Mouse (Mus musculus) adrenal gland, adult 2 months (tissue): ENCODE measurements around the gene Sufu. TPM values are rescaled to one million over a fixed set of nuclear protein-coding genes. Genes with fewer than 3 reads are reported as not detected.

ENCODE experiments used
- DNase-seq: peaks from one replicate; pipeline ENCODE4 v3.0.0; 2021
- polyA plus RNA-seq: library from polyadenylated mRNA; depleted of rRNA; stranded (reverse); fragments of >200 nt; gene quantifications from 2 replicates; pipeline ENCODE4 v1.2.3, GENCODE M21; 2012
- total RNA-seq, 2 experiments: library from RNA; stranded (reverse); gene quantifications; 2 replicates each; pipeline ENCODE4 v1.2.3; 2021

Gene Sufu
- total and polyA plus RNA-seq, 3 experiments: 17.4 to 24.6 (median 24.5) TPM

DNA sequence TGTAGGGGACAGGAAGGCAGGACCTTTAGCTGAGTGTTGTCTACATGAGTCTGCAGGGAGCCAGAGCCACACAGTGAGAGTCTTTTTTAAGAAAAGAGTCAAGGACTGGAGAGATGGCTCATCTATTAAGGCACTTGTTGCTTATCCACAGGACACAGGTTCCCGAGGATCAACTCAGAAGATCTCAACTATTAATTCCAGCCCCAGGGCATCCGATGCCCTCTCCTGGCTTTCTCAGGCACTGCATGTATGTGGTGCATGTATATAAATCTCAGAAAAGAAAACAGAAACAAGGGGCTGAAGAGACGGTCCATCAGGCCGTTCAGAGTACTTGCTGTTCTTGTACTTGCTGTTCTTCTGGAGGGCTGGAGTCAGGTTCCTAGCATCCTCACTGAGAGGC is 4.7 kb upstream of the Sufu start:
- no peak for DNase-seq

DNA sequence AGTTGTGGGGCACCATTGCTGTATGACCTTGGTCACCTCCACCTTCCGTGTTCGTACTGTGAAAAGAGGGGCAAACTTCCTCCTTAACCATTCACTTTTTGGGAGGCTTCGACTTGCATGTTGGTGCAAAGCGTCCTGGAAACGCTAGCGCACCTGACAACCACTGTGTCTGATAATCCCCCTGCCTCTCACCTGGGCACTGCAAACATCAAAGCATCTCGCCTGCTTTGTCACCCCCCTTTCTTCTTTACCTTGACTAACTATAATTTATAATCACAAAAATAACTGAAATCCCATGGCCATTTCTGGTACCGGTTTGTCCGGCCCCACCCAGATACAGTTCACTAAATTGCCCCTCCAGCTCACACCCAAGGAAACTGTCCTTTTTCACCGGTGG is 2.0 kb upstream of the Sufu start:
- no peak for DNase-seq

DNA sequence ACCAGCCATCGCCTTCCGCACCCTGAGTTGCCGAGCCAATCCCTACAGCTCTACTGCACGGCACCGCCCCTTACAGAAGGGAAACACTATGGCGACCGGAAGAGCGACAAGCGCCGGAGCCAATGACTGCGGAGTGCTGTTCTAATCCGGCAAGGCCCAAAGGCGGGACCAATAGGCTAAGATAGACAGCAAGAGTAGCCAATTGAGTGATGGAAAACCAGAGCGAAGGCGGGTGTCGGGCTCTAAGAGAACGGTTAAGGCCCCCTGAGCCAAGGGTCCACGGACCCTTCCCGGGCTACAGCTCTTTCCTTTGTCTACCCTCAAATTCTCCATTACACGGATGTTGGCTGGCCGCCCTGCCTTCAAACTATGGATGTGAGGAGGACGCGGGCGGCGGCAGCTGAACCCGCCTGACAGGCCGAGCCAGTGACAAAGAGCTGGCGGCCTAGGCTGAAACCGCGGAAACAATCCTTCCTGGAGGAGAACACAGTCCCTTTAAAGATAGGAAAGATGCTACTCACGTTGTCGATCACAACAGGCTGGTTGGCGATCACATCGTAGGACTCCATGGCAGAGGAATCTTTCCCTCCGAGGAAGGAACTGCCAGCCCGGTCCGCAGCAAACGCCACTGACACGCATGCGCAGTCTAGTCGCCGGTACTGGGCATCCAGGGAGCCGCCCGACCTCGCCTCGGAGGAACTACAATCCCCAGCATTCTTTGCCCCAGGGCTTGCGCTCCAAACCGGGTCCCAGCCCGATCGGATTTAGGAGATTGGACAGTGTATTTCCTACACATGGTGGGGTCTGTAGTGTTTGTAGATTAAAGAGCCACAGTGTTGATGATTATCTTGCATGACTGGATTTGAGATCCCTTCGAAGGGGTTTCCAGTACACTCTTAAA is 1.3 kb upstream of the Sufu start, which contains the start of gene Actr1a:
Gene Actr1a (minus strand): TSS at position 640 of the 901 bp plus-strand sequence.
- DNase-seq: peak; percentile 97

DNA sequence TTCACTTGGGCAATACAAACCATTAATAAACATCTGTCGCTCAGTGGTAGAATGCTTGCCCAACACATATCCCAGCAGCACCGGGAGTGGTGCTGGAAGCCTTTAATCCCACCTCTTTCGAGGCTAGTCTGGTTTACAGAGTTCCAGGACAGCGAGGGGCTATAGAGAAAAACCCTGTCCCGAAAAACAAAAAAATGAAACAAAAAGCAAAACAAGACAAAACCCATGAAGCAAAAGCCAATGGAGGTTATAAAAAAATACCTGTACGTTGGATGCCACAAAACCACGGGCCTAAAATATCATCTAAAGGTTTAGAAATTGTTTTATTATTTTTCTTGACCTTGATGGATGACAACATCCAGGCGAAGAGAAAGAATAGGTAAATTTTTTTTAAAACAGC is 587 bp upstream of the Sufu start:
- no peak for DNase-seq

DNA sequence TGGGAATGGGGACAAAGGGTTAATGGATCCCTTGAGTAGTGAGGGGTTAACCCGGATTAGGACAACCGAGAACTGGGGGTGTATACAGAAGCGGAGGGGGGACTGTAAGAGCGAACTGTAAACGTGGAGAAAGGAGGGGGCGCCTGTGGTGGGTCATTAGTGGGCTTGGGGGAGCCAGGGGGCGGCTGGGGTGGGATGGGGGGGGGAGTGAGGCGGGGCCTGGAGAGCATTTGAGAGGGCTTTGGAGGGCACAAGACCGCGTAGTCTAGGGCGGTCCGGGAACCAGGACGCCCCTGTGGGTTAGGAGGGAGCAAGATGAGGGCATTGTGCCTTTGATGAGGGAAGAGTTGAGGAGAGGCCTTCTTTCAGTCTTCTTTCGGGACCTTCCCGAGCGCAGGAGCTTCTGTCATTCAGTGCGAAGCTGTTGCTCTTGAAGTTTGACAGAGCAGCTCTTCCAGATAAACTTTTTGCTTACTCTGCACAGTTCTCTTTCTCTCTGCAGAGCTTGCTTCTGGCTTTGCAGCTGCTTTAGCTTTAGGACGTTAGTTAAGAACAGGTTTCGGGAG is 823 bp downstream of the Sufu start:
- DNase-seq: no peak

DNA sequence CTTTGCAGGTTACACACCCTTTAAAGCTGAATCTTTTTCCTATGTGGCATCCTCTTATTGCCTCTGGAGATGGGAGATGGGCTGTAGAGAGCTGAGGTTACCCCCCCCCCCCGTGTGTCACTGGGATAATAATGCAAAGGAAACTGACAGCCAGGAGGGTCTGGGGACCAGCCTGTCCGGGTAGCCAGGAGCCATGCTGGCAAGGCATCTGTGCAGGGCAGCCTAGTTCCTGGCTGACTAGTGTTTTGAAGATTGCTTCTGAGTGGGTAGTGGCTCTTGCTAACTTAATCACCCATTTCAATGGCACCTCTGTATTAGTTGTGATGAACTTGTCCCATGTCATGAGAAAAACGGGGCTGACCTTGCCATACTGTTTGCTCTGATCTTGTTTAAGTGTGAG is 1.7 kb downstream of the Sufu start:
- no peak for DNase-seq

DNA sequence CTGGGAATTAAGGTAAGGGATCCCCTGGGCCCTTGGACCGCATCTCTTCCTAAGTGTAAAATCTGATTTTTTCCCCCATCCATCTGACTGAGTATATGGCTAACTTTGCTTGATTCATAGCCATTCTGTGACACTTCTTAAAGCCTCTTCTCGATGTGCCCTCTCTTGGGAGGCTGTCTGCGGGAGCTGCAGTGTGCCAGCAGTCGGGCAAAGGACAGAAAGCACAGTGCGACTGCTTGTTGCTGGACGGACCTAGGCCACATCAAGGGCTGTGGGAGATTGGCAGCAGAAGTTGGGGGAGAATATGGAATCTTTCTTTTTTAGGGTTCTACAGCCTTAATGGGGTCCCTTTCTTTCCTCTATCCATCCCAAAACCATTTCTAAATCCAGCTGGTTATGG is 2.7 kb downstream of the Sufu start:
- DNase-seq: no peak

DNA sequence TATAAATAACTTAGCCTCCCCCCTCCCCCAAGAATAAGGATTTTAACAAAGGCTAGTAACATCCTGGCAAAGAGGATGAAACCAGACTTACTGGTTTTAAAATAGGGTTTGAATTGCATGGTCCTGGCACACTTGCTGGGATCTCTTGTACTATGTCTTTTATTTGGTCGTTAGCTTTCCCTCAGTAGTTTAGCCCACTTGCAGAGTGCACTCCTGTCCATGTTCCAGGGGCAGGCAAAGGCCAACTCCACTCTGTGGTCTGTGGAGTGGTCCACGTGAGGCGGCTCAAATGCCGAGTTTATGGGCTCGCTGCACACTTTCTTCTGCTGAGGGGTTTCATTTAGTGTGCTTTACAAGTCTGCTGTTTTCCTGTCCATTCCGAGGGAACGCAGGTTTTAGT is 3.2 kb downstream of the Sufu start:
- no peak for DNase-seq

DNA sequence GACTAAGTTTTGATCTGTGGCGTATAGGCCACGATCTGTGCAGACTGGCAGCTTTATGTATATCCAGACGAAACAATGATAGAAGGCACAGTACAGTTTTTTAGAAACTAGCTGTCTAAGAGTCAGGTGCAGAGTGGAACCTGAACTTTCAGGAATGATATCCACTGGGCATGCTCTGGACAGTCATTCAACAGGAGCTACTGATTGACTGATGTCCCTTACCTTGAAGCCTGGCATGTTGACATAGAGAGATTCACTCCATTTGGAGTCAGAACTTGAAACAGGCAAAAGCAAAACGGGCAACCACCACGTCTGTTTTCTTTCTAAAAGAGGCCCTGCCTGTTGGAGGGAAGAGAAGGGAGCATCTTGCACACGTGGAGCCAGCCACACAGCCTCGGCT is 3.9 kb downstream of the Sufu start:
- no peak for DNase-seq

DNA sequence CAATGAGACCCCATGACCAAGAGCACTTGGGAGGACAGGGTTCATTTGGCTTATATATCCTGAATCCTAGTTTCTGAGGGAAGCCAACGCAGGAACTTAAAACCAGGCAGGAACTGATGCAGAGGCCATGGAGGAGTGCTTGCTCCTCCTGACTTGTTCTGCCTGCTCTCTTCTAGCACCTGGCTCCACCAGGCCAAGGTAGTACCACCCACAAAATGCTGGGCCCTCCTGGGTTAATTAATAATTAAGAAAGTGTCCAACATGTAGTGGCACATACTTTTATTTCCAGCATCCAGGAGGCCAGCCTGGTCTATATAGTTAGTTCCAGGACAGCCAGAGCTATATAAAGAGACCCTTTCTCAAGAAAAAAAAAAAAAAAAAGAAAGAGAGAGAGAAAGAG is 7.3 kb downstream of the Sufu start:
- no peak for DNase-seq

DNA sequence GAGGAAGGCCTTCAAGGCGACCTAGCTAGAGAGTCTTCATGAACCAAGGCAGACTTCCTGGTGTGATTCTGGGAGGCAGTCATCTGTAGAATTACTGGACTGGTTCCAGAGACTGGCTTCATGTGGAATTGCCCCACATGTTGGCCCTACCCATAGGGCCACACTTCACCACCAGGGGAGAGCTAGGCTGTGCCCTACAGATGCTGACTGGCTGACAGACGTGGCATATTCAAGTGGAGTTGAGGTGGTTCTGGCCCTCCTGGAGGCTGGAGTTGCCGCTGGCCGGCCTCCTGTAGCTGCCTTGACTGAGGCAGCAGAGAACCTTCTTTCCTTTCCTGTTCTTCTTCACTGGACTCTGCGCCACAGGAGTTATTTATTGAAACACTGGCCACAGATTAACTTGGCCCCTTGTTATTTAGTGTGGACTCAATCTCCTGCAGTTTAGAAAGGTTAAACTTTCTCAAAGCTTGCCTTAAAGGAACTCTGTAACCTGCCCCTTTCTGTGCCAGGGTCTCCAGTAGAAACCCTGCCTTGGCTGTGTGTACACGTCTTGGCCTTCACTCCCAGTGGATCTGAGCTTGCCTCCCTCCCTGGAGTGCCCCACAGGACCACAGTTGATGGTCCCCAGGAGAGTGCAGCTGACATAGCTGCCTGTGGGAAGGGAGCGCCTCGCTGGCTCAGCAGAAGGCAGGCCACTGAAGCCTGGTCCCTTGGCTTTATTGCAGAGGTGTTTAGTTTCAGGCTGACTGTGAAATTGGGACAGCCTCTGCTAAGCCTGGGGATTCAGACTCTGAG is 10.1 kb downstream of the Sufu start:
- DNase-seq: no peak

DNA sequence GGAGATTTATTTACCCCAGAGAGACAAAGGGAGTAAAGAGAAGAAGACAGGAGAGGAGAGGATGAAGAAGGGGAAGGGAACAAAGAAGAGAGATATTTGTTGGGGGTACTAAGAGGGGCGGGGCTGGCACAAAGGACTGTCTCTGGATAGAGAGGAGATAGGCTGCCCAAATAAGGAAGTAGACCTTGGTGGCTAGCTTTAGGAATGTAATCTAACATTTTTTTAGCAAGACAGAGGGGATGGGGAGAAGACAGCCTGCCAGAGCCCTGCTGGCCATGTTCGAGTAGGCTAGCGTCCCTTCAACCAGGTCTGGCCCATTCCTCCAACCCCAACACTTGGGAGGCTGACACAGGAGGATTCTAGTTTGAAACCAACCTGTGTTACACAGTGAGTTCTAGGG is 12.8 kb downstream of the Sufu start:
- DNase-seq: peak; percentile 49

DNA sequence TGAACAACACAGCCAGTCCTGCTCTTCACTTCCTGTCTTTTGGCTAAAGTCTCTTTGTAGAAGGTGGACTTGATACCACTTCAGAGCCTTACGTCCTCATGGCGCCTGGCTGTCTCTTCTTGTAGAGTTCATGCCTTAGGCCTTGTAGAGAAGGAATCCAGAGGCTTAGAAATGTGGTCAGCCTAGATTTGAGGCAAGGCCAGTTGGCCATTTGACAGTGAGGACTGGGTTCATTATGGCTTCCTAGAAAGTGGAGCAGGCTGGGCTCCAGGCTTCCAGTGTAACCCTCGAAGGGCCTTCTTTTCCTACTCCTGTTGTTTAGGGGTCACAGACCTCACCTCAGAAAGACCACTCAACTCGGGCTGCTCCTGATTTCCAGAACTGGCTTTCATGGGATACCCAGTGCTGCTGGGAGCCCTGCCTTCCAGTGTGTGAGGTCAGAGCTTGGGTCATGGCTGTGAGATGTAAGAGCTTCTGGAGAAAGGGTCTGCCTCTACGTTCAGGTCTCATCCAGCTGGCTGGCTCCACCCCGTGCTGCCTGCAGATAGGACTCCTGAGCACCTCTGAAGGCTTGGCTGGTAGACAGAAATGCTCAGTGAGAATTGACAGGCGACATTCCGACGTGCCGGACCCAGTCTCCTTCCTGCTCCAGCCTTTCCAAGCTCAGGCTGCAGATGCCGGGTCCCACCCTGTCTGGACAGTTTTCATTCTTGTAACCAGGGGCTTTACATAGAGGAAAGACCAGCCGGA is 15.5 kb downstream of the Sufu start:
- no peak for DNase-seq

DNA sequence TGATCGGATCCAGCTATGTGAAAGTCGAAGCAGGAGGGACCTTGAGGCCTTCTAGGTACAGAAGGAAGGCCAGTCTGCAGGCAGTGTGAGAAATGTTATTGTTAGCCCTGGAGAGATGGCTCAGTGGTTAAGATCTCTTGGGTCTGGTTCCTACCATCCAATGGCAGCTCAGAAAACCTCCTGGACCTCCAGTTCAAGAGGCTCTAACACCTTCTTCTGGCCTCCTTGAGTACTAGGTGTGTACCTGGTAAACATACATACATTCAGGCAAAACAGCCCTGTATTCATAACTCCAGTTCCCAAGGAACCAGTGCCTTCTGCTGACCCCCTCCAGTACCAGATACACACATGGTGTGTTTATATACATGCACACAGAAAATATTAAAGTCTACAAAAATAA is 17.3 kb downstream of the Sufu start:
- DNase-seq: no peak

DNA sequence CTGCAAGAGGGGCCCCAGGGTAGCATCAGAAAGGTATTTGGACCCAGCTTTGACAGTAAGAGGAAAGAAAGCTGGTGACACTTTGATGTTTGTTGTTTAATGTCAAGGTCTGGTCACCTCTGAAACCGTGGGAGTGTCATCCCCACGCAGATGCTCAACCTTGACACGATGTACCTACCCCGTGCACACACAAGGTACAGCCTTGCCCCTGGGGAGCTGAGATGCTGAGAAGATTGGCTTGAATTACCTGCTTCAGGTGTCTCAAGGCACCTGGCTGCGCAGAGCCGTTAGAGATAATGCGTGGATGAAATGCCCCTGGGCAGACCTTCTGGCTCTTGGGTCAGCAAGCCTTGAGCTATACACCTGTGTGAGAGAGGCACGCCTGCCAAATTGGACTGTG is 17.8 kb downstream of the Sufu start:
- DNase-seq: no peak

DNA sequence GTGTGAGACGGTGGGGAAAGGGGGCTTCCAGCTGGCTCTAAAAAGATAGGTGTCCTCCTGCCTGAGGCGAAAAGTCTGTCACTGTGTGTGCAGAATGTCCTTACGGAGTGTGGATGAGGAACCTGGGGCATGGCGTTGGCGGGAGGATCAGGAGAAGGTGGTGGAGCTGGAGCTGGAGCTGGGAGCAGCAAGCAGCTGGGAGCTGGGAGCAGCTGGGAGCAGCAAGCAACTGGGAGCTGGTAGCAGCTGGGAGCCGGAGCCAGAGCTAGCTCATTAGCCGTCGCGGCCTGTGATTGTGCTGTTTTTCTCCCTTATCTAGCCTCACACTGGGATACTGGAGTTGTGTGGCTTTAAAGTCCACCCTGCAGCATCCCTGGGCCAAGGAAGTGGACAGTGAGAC is 19.6 kb downstream of the Sufu start:
- no peak for DNase-seq

DNA sequence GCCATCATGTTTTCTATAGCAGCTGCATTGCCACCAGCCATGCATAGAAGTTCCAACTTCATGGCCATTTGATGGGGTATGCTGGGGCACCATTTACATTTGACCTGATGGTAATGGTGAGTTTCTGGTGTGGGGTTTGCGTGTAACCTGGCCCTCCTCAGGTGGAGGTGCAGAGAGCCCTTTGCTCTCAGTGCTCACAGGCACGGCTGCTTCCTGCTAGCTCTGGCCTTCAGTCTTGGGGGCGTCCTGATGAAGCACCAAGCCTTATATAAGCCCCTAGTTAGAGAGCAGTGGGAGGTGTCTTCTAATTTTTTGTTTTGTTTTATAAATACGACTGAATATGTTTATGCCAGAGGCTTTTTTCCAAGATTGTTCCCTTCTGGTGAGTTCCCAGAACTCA is 21.4 kb downstream of the Sufu start:
- DNase-seq: no peak

DNA sequence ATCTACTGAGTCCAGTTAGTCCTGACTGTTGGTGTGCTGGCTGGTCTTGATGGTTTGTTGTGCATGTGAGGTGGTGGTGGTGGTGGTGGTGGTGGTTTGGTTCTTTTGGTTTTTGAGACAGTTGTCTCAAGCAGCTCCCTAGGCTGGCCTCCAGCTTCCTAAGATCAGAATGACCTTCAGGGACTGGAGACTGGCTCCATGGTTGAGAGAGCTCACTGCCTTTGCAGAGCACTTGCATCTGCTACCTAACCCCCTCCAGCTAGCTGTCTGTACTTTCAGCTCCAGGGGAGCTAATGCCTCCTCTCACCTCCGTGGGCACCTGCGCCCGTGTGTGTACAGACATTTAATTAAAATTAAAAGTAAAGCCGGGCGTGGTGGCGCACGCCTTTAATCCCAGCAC is 23.7 kb downstream of the Sufu start:
- no peak for DNase-seq

DNA sequence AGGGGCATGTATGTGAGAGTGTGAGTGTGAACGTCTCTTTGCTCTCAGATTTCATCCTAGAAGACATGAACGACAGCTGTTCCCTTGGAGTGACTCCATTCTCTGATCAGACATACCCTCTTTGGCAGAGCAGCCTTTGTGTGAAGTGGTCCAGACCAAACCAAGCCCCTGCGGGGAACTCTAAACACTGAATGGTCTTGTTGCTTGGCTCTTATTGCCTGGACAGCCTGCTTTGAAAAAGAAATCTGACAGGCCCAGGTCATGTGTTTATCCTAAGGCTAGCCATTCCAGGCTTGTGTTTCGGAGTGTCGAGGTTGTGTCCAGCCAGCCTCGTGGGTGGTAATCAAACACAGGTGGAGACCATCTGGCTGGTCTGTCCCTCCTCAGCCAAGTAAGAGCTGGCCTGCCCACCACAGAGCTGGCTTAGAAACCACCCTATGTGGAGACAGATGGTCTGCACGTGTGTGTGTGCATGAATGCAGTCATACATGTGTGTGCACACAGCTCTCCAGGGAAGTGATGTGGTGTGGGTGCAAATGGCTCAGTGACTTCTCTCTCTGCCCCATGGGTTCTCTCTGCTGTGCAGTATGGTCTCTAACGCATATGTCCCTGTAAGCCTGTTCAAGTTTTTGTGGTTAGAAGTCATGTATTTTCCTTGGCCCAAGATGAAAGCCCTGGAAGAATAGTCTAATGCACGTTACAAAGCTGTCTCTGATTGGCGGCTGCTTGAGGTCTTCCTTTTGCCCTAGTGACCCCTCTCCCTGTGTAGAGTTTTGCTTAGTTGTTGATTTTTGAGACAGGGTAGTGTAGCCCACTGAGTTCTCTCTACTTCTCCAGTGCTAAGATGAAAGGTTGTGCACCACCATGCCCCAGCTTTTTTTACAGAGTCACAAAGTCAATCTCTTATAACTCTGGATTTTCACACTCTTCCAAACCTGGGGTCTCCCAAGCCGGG is 26.0 kb downstream of the Sufu start:
- no peak for DNase-seq

DNA sequence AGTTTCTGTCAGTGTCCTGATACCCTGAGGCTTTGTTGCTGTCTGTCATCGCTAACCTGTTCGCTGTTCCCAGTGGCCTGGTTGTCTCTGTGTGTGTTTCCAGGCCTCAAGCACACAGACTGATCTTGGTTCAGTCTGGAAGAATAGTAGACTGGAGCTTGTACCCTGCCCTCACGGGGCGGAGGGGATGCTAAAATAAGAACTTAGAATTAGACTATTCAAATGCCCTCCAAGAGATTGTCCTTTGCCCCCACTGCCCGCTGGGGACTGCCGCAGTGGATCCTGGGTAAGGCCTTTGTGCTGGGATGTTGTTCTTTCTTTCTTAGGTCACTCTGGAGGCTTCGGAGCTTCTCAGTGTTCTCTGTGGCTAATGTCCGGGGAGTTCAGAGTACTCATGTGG is 28.6 kb downstream of the Sufu start:
- DNase-seq: no peak

DNA sequence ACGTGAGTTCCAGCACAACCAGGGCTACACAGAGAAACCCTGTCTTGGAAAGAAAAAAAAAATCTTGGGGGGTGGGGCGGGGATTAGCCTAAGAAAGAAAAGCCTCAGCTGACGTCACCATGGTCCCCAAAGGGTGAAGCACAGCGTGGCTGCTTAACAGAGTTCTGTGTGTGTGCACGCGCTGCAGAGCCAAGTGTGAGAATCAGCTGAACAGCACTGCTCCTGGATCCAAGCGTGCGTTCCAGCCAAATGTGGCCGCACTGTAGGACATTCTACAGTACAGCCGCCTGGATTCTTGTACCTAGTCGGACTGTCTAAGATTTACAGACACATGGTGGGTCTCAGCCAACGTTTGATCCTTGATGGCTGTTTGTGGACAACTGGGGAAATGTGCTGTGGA is 29.8 kb downstream of the Sufu start:
- no peak for DNase-seq
